In the genomic region with DNA sequence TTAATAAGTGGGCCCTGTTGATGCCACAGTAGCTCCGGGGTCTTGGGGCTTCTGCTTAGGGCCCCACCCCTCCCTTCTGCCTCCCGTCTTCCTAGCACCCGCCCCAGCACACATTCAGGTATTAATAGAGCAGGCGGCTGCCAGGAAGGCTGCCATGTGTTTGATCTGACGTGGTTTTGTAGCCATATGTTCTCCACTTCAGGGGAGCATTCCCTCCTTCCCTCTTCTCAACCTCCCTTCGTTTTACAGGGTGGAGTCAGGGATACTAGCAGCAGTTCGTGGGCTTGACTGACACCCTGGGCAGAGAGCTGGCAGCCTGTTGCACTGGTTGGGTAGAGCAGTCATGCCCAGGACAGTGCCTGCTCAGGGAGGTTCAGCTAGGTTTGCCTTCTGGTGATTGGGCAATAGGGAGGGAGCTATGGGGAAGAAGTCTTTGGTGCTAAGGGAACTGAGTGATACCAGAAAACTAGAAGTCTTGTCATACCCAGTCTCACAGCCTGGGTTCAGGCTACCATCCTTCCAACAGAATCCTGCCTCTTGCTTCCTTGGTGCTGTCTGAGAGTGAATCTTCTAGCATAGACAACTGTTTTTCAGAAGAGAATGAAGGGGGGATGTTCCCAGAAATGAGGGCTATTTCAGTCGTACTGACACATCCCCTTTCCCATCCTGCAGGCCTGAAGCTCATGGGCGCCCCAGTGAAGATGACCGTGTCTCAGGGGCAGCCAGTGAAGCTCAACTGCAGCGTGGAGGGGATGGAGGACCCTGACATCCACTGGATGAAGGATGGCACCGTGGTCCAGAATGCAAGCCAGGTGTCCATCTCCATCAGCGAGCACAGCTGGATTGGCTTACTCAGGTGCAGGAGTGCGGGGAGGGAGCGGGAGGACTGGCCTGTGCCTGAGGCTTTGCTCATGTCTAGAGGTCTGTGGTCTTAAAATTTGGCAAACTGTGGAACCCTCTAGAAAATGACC, we compare ENCODE assay signal across 9 mouse cellular contexts. TPM values are rescaled to one million over a fixed set of nuclear protein-coding genes. Genes with fewer than 3 reads are reported as not detected.
A peak's percentile ranks its signal among the peaks of the same experiment; 100 is the strongest.
DNase-seq lines count a peak whose midpoint lies in the region; ATAC-seq and TF ChIP-seq lines count a peak whose summit lies in the region.
"Had no signal": no experiment of that assay in that cellular context is flagged by ENCODE, and none has a peak within 500 bp of the region (broad histone marks: within the 10 kb centered on the region; RNA-seq: fewer than 3 reads in every experiment).

No protein-coding gene starts in this region.

- H3K27me3 ChIP-seq in kidney, embryonic 15.5 days: peaks cover 38% of the 10 kb centered on the region
- H3K27me3 ChIP-seq in forebrain, postnatal 0 days (ENCODE audit: insufficient read depth, low read length): no peaks in the 10 kb centered on the region
- peaks cover 61% of the 10 kb centered on the region for H3K27me3 ChIP-seq in midbrain, embryonic 12.5 days

- H3K27ac ChIP-seq in kidney, embryonic 15.5 days: no peak overlapping the region
- no peak overlapping the region for H3K27ac ChIP-seq in forebrain, postnatal 0 days (ENCODE audit: low read depth, low read length)
- no peak overlapping the region for H3K27ac ChIP-seq in midbrain, embryonic 12.5 days (replicated peaks)

- no peak overlapping the region for H3K9ac ChIP-seq in kidney, embryonic 15.5 days
- 0 out of 2 replicates have a peak overlapping the region, but pooled peaks have one; percentile 79 for H3K9ac ChIP-seq in forebrain, postnatal 0 days
- peak overlapping the region; percentile 92; the same call in 1 of the 2 replicates for H3K9ac ChIP-seq in midbrain, embryonic 12.5 days (replicated peaks)

- 0 out of 2 replicates have a peak, but pooled peaks cover 9% of the 10 kb centered on the region for H3K36me3 ChIP-seq in kidney, embryonic 15.5 days
- H3K36me3 ChIP-seq in forebrain, postnatal 0 days (ENCODE audit: insufficient read depth): no peaks in the 10 kb centered on the region
- peaks cover 6% of the 10 kb centered on the region; the same call in 1 of the 2 replicates for H3K36me3 ChIP-seq in midbrain, embryonic 12.5 days

- H3K4me2 ChIP-seq in kidney, embryonic 15.5 days: peak overlapping the region; percentile 99
- peak overlapping the region; percentile 99 for H3K4me2 ChIP-seq in forebrain, postnatal 0 days (ENCODE audit: low read depth)
- H3K4me2 ChIP-seq in midbrain, embryonic 12.5 days (replicated peaks): peak overlapping the region; percentile 97

- no peaks in the 10 kb centered on the region for H3K9me3 ChIP-seq in kidney, embryonic 15.5 days (replicated peaks)
- no peaks in the 10 kb centered on the region for H3K9me3 ChIP-seq in forebrain, postnatal 0 days (ENCODE audit: low read length)
- H3K9me3 ChIP-seq in midbrain, embryonic 12.5 days: no peaks in the 10 kb centered on the region

- no peak for ATAC-seq in kidney, embryonic 15.5 days (replicated peaks; ENCODE audit: low FRiP score)
- no peak for ATAC-seq in forebrain, postnatal 0 days
- no peak for ATAC-seq in midbrain, embryonic 12.5 days (ENCODE audit: low FRiP score, low read depth)
- ATAC-seq: Patski had no signal

- WGBS in kidney, embryonic 15.5 days: 56% methylated on average over 15 of the region's 15 CpGs
- 49% methylated on average over 15 of the region's 15 CpGs for WGBS in forebrain, postnatal 0 days
- WGBS in midbrain, embryonic 12.5 days: 50% methylated on average over 15 of the region's 15 CpGs

- H3K4me3 ChIP-seq in kidney, embryonic 15.5 days (replicated peaks): peak overlapping the region; percentile 80; the same call in 1 of the 2 replicates
- peak overlapping the region; percentile 83 for H3K4me3 ChIP-seq in forebrain, postnatal 0 days (ENCODE audit: low read depth, low read length)
- H3K4me3 ChIP-seq in midbrain, embryonic 12.5 days: peak overlapping the region; percentile 75

- no peak for DNase-seq in kidney, adult 11 months
- DNase-seq in cerebellum, adult 18-20 months: peak; percentile 82 to 91
- DNase-seq in forebrain, postnatal 0 days: peak; percentile 33
- DNase-seq in thymus, postnatal 10 days (ENCODE audit: low spot score in 2 of 2): no peak
- no peak for DNase-seq in adrenal gland, postnatal 36 days
- no peak for DNase-seq in B cell, adult 2 months

- peaks cover 62% of the 10 kb centered on the region for H3K4me1 ChIP-seq in kidney, embryonic 15.5 days
- peaks cover 8% of the 10 kb centered on the region for H3K4me1 ChIP-seq in forebrain, postnatal 0 days (ENCODE audit: insufficient read depth)
- peaks cover 56% of the 10 kb centered on the region for H3K4me1 ChIP-seq in midbrain, embryonic 12.5 days

- no peak for TF ChIP-seq CTCF in forebrain, postnatal 0 days (IDR thresholded peaks at IDR 0.05; ENCODE audit: low read depth)

RNA-seq across cellular contexts. Expression of a gene that starts 3.6 kb away (rescaled TPM):
- 12.3 and 13.0 TPM in 2 replicates for polyA plus RNA-seq in kidney, embryonic 15.5 days (2015; fragmentation: Nextera tagmentation; extraction: Ambion mirVana)
- 46.6 and 47.5 TPM in 2 replicates for total RNA-seq in forebrain, postnatal 0 days (2014; rRNA removed)
- polyA plus RNA-seq in forebrain, postnatal 0 days (2015; fragmentation: Nextera tagmentation; extraction: Ambion mirVana): 17.3 and 18.5 TPM in 2 replicates
- 25.7 and 29.2 TPM in 2 replicates for polyA plus RNA-seq in midbrain, embryonic 12.5 days (2016; fragmentation: Nextera tagmentation; extraction: Ambion mirVana)
- 1 to 10 TPM; 3.5 to 4.7 TPM for total RNA-seq in adrenal gland, postnatal 36 days (2021)

RNA-seq across cellular contexts. Expression of a gene that starts 13.8 kb away (rescaled TPM):
- 29.9 and 34.1 TPM in 2 replicates for polyA plus RNA-seq in kidney, embryonic 15.5 days (2015; fragmentation: Nextera tagmentation; extraction: Ambion mirVana)
- 18.9 and 20.4 TPM in 2 replicates for total RNA-seq in forebrain, postnatal 0 days (2014; rRNA removed)
- 8.0 and 9.9 TPM in 2 replicates for polyA plus RNA-seq in forebrain, postnatal 0 days (2015; fragmentation: Nextera tagmentation; extraction: Ambion mirVana)
- 35.4 and 35.9 TPM in 2 replicates for polyA plus RNA-seq in midbrain, embryonic 12.5 days (2016; fragmentation: Nextera tagmentation; extraction: Ambion mirVana)
- 10 to 100 TPM; 13.4 to 17.8 TPM for total RNA-seq in adrenal gland, postnatal 36 days (2021)

RNA-seq across cellular contexts. Expression of a gene that starts 40.9 kb away (rescaled TPM):
- 0.53 and 0.95 TPM in 2 replicates for polyA plus RNA-seq in kidney, embryonic 15.5 days (2015; fragmentation: Nextera tagmentation; extraction: Ambion mirVana)
- total RNA-seq in forebrain, postnatal 0 days (2014; rRNA removed): 1.3 and 1.7 TPM in 2 replicates
- polyA plus RNA-seq in forebrain, postnatal 0 days (2015; fragmentation: Nextera tagmentation; extraction: Ambion mirVana): 0.48 and 0.56 TPM in 2 replicates
- polyA plus RNA-seq in midbrain, embryonic 12.5 days (2016; fragmentation: Nextera tagmentation; extraction: Ambion mirVana): 0.26 and 0.50 TPM in 2 replicates
- under 1 TPM; 0.79 to 0.86 TPM for total RNA-seq in adrenal gland, postnatal 36 days (2021)

RNA-seq across cellular contexts. Expression of a gene that starts 59.0 kb away (rescaled TPM):
- 1.2 and 1.5 TPM in 2 replicates for polyA plus RNA-seq in kidney, embryonic 15.5 days (2015; fragmentation: Nextera tagmentation; extraction: Ambion mirVana)
- total RNA-seq in forebrain, postnatal 0 days (2014; rRNA removed): 7.4 and 11.9 TPM in 2 replicates
- polyA plus RNA-seq in forebrain, postnatal 0 days (2015; fragmentation: Nextera tagmentation; extraction: Ambion mirVana): 7.4 and 8.7 TPM in 2 replicates
- polyA plus RNA-seq in midbrain, embryonic 12.5 days (2016; fragmentation: Nextera tagmentation; extraction: Ambion mirVana): 0.77 and 0.97 TPM in 2 replicates
- 1 to 10 TPM; 3.0 to 3.2 TPM for total RNA-seq in adrenal gland, postnatal 36 days (2021)

Comparison
In these comparisons a context has a peak if more than half of its experiments do, and no peak if none do; other contexts are left out.
1. DNase-seq: peak in cerebellum, adult 18-20 months (2 of 2) and forebrain, postnatal 0 days (single experiment); none in kidney, adult 11 months (single experiment), thymus, postnatal 10 days (0 of 2), adrenal gland, postnatal 36 days (0 of 2) and B cell, adult 2 months (0 of 2).
2. Peak in every context shown above with its lines, with median percentiles within 50 percentile points of each other: H3K4me2 ChIP-seq and H3K4me3 ChIP-seq.